Mouse (Mus musculus): ENCODE measurements around the gene Peak1. TPM values are rescaled to one million over a fixed set of nuclear protein-coding genes. Genes with fewer than 3 reads are reported as not detected.

Peak1 gene
- 62.4 TPM for polyA plus RNA-seq (2014; fragmentation: Illumina TruSeq; extraction: RNeasy Lipid Tissue Mini Kit (QIAGEN cat#74804))

DNA sequence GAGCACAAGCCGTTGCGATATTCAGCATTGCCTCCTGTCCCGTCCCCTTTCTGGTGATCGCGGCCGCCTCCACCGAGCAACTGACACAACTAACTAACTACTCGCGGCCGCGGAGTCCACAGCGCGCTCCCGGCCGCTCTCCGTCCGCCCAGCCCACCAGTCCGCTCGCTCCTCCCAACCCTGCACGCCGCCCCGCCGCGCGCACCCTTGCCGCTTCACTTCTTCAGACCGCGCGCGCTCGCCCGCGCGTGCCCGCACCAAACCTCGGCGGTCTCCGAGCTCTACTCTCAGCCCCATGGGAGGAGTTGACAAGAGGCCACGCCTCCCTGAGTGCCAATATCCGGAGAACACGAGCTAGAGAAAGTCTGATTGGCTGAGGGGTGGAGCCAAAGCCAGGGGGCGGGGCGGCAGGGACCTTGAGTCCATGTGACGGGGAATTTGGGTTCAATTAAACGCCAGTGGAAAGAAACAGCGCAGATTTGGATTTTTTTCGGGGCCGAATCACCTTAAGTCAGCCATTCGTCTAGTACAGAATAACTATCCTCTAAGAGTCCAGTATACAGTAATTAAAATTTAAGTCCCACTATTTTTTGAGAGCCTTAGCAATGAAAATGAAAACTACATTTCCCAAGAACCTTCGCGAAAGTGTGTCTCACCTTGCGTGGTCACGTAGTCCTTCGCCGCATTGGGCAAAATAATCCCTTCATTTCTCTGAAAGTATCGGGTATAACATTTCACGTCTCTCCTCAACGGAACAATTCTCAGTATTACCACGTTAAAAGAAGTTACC lies at the start of gene Peak1, which contains the start of gene Hmg20a:
Peak1 (minus strand) TSS at position 120 of the 790 bp plus-strand sequence.
Hmg20a (plus strand) TSS at position 662 of the 790 bp plus-strand sequence.

DNA sequence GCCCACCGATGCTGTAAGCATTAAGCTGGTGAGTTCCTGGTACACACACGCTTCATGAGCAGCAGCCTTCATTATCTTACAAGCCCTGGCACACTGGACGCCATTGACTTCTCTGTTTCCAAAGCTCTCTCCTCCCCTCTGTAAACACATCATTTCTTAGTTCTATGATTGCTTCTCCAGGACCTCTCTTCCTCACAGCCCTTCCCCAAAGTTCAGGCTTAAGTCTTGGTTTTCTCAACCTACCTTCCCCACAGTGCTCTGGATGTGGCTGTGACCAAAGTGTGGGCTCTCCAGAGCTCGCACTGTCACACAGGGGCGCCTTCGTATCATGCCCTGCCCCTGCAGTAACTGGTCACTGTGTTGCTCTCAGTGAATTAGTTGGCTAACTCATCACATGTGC lies 252.5 kb downstream of the Peak1 start, which contains the start of gene Tspan3:
Tspan3 (minus strand) TSS at position 101 of the 400 bp plus-strand sequence.

Other genes with a start within 250 kb of the Peak1 start
- gene Hmg20a, start 542 bp upstream of the Peak1 start, polyA plus RNA-seq (2014; fragmentation: Illumina TruSeq; extraction: RNeasy Lipid Tissue Mini Kit (QIAGEN cat#74804)) = 44.0 TPM